Mouse (Mus musculus): ENCODE data around the gene Olfr1440.

The Olfr1440 gene

GRCm38 (mm10) chr19:12386979-12387378, at the start of gene Olfr1440:
Olfr1440 (plus strand) TSS chr19:12387279.
- DNase-seq: no peak

GRCm38 (mm10) chr19:12373004-12373403, 14.1 kb upstream of the Olfr1440 start:
- no peak for DNase-seq

DNA sequence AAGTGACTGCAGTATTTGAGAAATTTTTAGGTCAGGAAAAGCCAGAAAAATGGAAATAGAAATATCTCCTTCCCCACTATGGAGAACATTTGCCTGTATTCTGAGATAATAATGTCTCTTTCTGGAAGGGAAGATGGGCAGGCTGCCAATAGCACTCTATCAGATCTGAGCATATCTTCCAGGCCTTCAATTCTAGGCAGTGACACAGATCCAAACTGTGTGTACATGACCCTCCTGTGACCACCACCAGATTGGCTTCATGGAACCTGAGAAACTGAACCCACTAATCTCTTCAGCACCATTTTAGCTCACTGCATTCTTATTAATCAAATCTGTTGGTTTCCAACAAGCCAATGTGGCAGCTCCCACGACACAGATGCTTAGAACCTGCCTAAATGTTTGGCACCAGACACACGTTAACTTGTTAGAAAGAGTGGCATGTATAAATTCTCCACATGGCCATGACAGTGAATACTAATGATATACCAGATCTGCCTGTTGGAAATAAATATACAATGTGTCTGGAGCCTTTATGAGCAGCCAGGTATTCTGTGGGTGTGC, 12.5 kb upstream of the Olfr1440 start:
- peak; percentile 27 for DNase-seq

DNA sequence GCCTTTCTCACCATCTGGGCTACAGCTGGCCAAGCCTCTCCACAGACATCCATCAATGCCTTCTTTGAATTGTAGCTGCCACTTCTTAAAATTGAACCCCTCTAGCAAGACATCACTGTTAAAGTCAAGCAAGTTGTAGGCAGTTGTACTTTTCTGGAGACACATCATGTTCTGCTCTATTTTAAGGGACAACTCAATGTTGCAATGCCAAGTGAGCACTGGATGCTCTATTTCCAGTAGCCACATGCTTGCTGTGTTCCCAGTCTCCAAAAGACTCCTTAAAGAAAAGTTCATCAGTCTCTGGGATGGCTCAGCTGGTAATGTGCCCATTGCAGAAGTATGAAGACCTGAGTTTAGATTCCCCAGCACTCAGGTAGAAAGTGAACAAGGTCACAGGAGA, 26.7 kb downstream of the Olfr1440 start:
- DNase-seq: no peak

GRCm38 (mm10) chr19:12417361-12417760, 30.3 kb downstream of the Olfr1440 start, which contains the start of gene Olfr1441:
Olfr1441 (plus strand) TSS chr19:12417433.
- no peak for DNase-seq

DNA sequence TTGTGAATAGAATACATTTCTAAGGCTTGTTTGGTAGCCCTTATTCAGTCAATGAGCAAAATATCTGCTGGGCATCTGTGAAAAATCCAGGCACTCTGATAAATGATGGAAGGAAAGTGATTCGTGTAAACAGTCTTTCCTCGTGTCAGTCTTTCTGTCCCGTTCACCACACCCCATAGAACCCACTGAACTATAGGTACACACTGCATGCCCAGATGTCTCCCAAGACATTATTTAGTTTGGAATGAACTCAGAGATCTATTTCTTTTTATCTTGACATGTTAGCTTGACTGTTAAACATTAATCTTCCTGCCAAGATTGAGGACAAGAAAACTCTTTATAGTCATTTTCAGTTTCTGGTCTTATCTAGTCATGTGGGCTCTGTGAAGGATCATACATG, 31.2 kb downstream of the Olfr1440 start:
- no peak for DNase-seq

DNA sequence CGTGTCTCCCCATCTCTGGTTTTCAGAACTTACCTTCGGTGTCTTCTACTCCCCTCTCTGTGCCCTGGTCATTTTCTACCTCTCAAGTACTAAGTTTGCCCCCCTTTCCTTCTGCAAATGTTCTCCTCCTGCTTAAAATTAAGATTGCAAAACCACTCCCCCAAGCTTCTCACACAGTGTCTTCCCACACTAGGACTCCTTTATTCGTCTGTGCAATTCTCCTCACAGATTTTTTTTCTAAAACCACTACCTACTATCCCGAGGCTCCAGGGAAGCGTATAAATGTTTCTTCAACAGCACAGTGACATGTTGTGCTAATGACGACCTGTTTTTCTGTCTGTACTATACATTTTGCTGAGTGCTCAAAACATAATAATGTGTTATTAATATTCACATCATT, 33.5 kb downstream of the Olfr1440 start:
- DNase-seq: no peak

DNA sequence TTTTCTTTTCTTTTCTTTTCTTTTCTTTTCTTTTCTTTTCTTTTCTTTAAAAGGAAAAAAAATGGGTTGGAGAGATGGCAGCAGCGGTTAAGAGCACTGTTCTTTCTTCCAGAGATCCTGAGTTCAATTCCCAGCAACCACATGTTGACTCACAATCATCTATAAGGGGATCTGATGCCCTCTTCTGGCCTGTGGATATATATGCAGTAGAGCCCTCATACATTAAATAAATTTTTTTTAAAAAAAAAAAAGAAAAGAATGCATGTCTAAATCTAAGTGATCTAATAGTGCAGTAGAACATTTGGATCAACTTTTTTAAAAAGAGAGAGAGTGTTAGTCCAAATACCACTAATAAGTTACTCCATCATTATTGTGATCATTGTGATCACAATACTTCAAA, 34.6 kb downstream of the Olfr1440 start:
- DNase-seq: no peak

DNA sequence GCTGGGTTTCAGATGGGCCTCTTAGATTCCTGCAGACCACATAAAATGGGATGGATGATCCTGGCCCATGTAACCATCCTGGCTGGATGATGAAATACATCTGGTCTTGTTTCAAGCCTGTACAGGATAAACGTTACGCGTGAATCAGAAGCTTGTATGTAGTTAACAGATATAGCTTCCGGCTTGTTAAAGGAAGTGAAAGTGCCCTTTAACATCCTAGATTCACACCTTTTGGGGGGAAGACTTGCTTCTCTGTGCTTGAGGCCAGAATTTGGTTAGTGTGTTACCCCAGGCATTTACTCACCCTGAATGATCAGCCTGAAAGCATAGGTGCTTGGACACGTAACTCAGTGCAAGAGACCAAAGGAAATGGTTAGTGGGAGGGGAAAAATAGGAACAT, 40.0 kb downstream of the Olfr1440 start:
- DNase-seq: no peak

- no peak for DNase-seq
These were observed 40.5 kb downstream of the Olfr1440 start, which contains the start of gene Pfpl for GRCm38 (mm10) chr19:12427605-12428004. Pfpl (plus strand) TSS chr19:12427905.

- no peak for DNase-seq
These were observed 46.0 kb downstream of the Olfr1440 start for GRCm38 (mm10) chr19:12433033-12433432.

DNA sequence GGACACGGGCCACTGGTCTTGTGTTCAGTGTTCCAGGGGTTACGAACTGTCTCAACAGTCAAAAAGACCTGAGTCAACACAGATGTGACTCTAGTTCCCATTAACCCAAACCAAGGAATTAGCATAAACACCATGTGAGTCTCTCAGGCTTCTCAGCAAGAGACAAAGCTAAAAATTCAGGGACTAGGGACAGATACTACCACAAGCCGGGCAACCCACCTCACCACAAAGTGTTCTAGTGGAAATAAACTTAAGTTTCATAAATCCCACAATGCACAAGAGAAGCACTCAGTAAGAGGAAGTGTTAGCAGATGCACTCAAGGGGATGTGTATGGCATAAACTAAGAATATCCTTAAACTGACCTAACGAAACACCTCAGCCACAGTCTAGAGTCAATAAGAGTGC, 47.9 kb downstream of the Olfr1440 start:
- no peak for DNase-seq

DNA sequence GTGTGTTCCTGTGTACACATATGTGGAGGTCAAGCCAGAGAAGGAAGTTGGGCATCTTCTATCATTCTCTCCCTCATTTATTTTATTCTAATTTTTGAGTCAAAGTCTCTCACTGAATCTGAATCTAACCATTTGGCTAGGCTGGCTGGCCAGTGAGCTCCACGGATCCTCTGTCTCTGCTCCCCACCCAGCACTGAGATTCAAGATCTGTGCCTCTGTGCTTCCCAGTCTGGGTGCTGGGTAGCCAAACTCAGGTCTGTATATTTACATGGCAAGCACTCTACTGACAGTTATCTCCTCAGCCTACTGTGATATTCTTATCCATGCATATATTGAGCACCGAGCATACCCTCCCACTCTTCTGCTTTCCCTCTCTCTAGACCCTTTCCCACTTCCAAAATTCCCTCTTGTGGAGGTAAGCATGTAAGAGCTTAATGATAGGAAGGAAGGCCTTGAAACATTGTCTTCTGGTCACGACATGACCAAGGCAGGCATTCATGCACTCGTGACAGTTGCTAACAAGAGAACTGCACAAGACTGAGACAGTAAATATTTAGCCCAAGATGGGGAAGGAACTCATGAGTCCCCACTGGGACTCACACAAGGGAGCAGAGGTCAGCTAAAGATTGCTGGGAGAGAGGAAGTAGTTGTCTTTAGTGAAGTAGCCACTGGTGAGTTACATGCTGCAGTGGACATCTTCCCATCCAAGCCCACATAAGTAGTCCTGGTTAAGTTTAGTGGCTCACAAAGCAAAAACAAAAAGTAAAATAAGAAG, 48.9 kb downstream of the Olfr1440 start:
- no peak for DNase-seq

- no peak for DNase-seq
These were observed 52.5 kb downstream of the Olfr1440 start for GRCm38 (mm10) chr19:12439581-12439980.

- no peak for DNase-seq
These were observed 53.1 kb downstream of the Olfr1440 start for GRCm38 (mm10) chr19:12440103-12440725.

DNA sequence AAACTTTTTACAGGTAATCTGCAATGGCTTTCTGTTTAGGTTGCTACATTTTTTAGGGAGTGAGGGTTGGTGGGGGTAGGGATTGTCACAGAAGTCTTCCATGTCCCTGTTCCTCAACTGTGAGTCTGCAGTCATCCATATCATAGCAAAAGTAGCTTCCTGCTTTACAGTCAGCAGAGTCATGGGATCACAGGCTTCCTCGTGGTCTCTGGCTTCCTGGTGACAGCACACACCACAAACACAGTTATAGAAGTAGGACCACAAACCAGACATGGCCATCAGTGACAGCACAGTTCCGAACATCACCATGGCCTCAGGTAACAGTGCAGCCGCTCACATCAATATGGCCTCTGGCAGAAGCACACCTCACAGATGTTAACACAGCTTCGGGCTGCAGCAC, 55.5 kb downstream of the Olfr1440 start:
- DNase-seq: no peak

DNA sequence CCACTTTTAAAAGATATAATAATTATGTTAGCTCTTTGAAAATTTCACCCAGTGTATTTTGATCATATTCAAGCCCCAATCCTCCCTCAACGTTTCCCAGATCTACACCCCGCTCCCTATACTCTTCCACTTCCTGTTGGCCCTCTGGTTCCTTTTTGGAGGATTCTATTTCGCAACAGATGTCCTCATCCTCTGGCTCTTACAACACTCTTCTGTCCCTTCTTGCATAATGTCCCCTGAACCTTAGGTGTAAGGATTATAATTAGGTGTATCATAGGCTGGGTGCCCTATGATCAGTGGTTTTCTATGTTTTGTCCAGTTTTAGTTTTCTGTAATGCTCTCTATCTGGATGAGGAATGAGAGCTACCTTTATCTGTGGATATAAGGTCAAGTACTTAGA, 57.9 kb downstream of the Olfr1440 start:
- DNase-seq: no peak
